In genomic region chr1:178188386-178188785, GRCm38 (mm10) we compare ENCODE assay signal across 8 mouse cellular contexts. TPM values are rescaled to one million over a fixed set of nuclear protein-coding genes. Genes with fewer than 3 reads are reported as not detected.
A peak's percentile ranks its signal among the peaks of the same experiment; 100 is the strongest.
DNase-seq lines count a peak whose midpoint lies in the region; ATAC-seq lines count a peak whose summit lies in the region.

No protein-coding gene starts in this region.

- 10% methylated on average over 13 of the region's 13 CpGs for WGBS in hindbrain, embryonic 14.5 days
- WGBS in liver, embryonic 12.5 days (ENCODE audit: insufficient replicate concordance): 6% methylated on average over 13 of the region's 13 CpGs
- 9% methylated on average over 12 of the region's 13 CpGs for WGBS in neural tube, embryonic 14.5 days

- ATAC-seq in hindbrain, embryonic 14.5 days (ENCODE audit: low FRiP score): no peak
- ATAC-seq in liver, embryonic 12.5 days: no peak
- ATAC-seq in neural tube, embryonic 14.5 days (ENCODE audit: low read depth): no peak
- ATAC-seq in megakaryocyte-erythroid progenitor cell, adult 5-6 weeks (replicated peaks; ENCODE audit: low FRiP score, low TSS enrichment, poor library complexity, severe bottlenecking): no peak

- no peak overlapping the region for H3K27ac ChIP-seq in hindbrain, embryonic 14.5 days
- H3K27ac ChIP-seq in liver, embryonic 12.5 days: no peak overlapping the region
- no peak overlapping the region for H3K27ac ChIP-seq in neural tube, embryonic 14.5 days (ENCODE audit: low read depth, low read length)

- H3K4me1 ChIP-seq in hindbrain, embryonic 14.5 days (replicated peaks; ENCODE audit: control insufficient read depth, insufficient read depth, low read length): peaks cover 6% of the 10 kb centered on the region
- peaks cover 26% of the 10 kb centered on the region for H3K4me1 ChIP-seq in liver, embryonic 12.5 days
- peaks cover 6% of the 10 kb centered on the region; the same call in 1 of the 2 replicates for H3K4me1 ChIP-seq in neural tube, embryonic 14.5 days (ENCODE audit: control insufficient read depth, insufficient read depth, low read length)

- H3K4me3 ChIP-seq in hindbrain, embryonic 14.5 days (replicated peaks; ENCODE audit: low read length): peak overlapping the region; percentile 37
- H3K4me3 ChIP-seq in liver, embryonic 12.5 days: peak overlapping the region; percentile 56
- H3K4me3 ChIP-seq in neural tube, embryonic 14.5 days (ENCODE audit: low read depth, low read length): peak overlapping the region; percentile 34

- peak; percentile 4 for DNase-seq in right cerebral cortex, postnatal 14 days
- no peak for DNase-seq in right cerebral cortex, postnatal 25 days
- peak; percentile 42 to 68 for DNase-seq in cerebellum, postnatal 10 days
- no peak for DNase-seq in hindbrain, embryonic 14.5 days (ENCODE audit: low spot score)
- no peak for DNase-seq in spleen, postnatal 4 days (ENCODE audit: low spot score in 2 of 2)

- no peaks in the 10 kb centered on the region for H3K9me3 ChIP-seq in hindbrain, embryonic 14.5 days (ENCODE audit: control insufficient read depth, low read length)
- H3K9me3 ChIP-seq in liver, embryonic 12.5 days (replicated peaks): no peaks in the 10 kb centered on the region
- H3K9me3 ChIP-seq in neural tube, embryonic 14.5 days (ENCODE audit: control insufficient read depth, low read length): no peaks in the 10 kb centered on the region

- H3K27me3 ChIP-seq in hindbrain, embryonic 14.5 days (ENCODE audit: control insufficient read depth, insufficient read depth, low read length): no peaks in the 10 kb centered on the region
- H3K27me3 ChIP-seq in liver, embryonic 12.5 days (replicated peaks): no peaks in the 10 kb centered on the region
- no peaks in the 10 kb centered on the region for H3K27me3 ChIP-seq in neural tube, embryonic 14.5 days (ENCODE audit: control insufficient read depth, insufficient read depth, low read length)

- no peaks in the 10 kb centered on the region for H3K36me3 ChIP-seq in hindbrain, embryonic 14.5 days (replicated peaks; ENCODE audit: control insufficient read depth, insufficient read depth)
- H3K36me3 ChIP-seq in liver, embryonic 12.5 days: no peaks in the 10 kb centered on the region
- H3K36me3 ChIP-seq in neural tube, embryonic 14.5 days (ENCODE audit: control insufficient read depth, insufficient read depth, low read length): no peaks in the 10 kb centered on the region

- H3K9ac ChIP-seq in hindbrain, embryonic 14.5 days: peak overlapping the region; percentile 57
- peak overlapping the region; percentile 67 for H3K9ac ChIP-seq in liver, embryonic 12.5 days
- no peak overlapping the region for H3K9ac ChIP-seq in neural tube, embryonic 14.5 days (replicated peaks; ENCODE audit: low read depth, low read length)

- peak overlapping the region; percentile 69 for H3K4me2 ChIP-seq in hindbrain, embryonic 14.5 days (replicated peaks)
- H3K4me2 ChIP-seq in liver, embryonic 12.5 days: peak overlapping the region; percentile 76
- peak overlapping the region; percentile 73 for H3K4me2 ChIP-seq in neural tube, embryonic 14.5 days (ENCODE audit: low read depth, low read length)

RNA-seq across cellular contexts. Expression of gene Desi2, which starts 1.2 kb away (rescaled TPM):
- polyA plus RNA-seq in hindbrain, embryonic 14.5 days (2014; fragmentation: Nextera tagmentation; extraction: Ambion mirVana): 22.5 and 22.6 TPM in 2 replicates
- 15.0 and 15.2 TPM in 2 replicates for polyA plus RNA-seq in liver, embryonic 12.5 days (2016; fragmentation: Nextera tagmentation; extraction: Ambion mirVana)
- polyA plus RNA-seq in neural tube, embryonic 14.5 days (2014; fragmentation: Nextera tagmentation; extraction: Ambion mirVana): 22.3 and 22.7 TPM in 2 replicates
- 10.2 and 10.6 TPM in 2 replicates for total RNA-seq in megakaryocyte-erythroid progenitor cell, adult 5-6 weeks (2014; fragmentation: Nextera tagmentation)
- 15.5 and 19.8 TPM in 2 replicates for total RNA-seq in megakaryocyte-erythroid progenitor cell, adult 5-6 weeks (2017)

Comparison
In these comparisons a context has a peak if more than half of its experiments do, and no peak if none do; other contexts are left out.
1. DNase-seq: peak in right cerebral cortex, postnatal 14 days (single experiment) and cerebellum, postnatal 10 days (2 of 2); none in right cerebral cortex, postnatal 25 days (single experiment), hindbrain, embryonic 14.5 days (single experiment) and spleen, postnatal 4 days (0 of 2).
2. Peak in every context shown above with its lines, with median percentiles within 50 percentile points of each other: H3K4me2 ChIP-seq and H3K4me3 ChIP-seq.